Mouse (Mus musculus) right cerebral cortex, postnatal 4 days (tissue): ENCODE measurements around the gene Tspyl3.

ENCODE experiments used
- DNase-seq: peaks from one replicate; pipeline ENCODE4 v3.0.0-alpha.2; 2022

The Tspyl3 gene

GRCm38 (mm10) chr2:153225595-153225953, 333 bp upstream of the Tspyl3 start:
- no peak for DNase-seq

- DNase-seq: no peak
These were observed 2.7 kb downstream of the Tspyl3 start for GRCm38 (mm10) chr2:153222566-153222965.

GRCm38 (mm10) chr2:153222130-153222529, 3.1 kb downstream of the Tspyl3 start:
- DNase-seq: no peak

- DNase-seq: no peak
These were observed 3.6 kb downstream of the Tspyl3 start for GRCm38 (mm10) chr2:153221620-153222019.

- no peak for DNase-seq
These were observed 6.7 kb downstream of the Tspyl3 start for GRCm38 (mm10) chr2:153218516-153218915.

GRCm38 (mm10) chr2:153217826-153218340, 7.4 kb downstream of the Tspyl3 start:
- no peak for DNase-seq

GRCm38 (mm10) chr2:153215421-153215820, 9.8 kb downstream of the Tspyl3 start:
- DNase-seq: no peak

- DNase-seq: no peak
These were observed 10.4 kb downstream of the Tspyl3 start for GRCm38 (mm10) chr2:153214771-153215259.

GRCm38 (mm10) chr2:153213351-153213750, 11.9 kb downstream of the Tspyl3 start:
- DNase-seq: no peak

- DNase-seq: no peak
These were observed 13.8 kb downstream of the Tspyl3 start for GRCm38 (mm10) chr2:153211451-153211850.

GRCm38 (mm10) chr2:153209286-153209685, 16.0 kb downstream of the Tspyl3 start:
- DNase-seq: no peak

- no peak for DNase-seq
These were observed 17.1 kb downstream of the Tspyl3 start for GRCm38 (mm10) chr2:153208149-153208548.

- DNase-seq: no peak
These were observed 22.5 kb downstream of the Tspyl3 start for GRCm38 (mm10) chr2:153202766-153203165.

GRCm38 (mm10) chr2:153199114-153199513, 26.1 kb downstream of the Tspyl3 start:
- DNase-seq: no peak

- no peak for DNase-seq
These were observed 26.8 kb downstream of the Tspyl3 start for GRCm38 (mm10) chr2:153198485-153198884.

GRCm38 (mm10) chr2:153194255-153194654, 31.0 kb downstream of the Tspyl3 start:
- DNase-seq: no peak

- no peak for DNase-seq
These were observed 34.0 kb downstream of the Tspyl3 start for GRCm38 (mm10) chr2:153191242-153191641.

GRCm38 (mm10) chr2:153187848-153188247, 37.4 kb downstream of the Tspyl3 start:
- no peak for DNase-seq

GRCm38 (mm10) chr2:153186176-153186591, 39.1 kb downstream of the Tspyl3 start:
- DNase-seq: peak; percentile 33

- no peak for DNase-seq
These were observed 45.3 kb downstream of the Tspyl3 start for GRCm38 (mm10) chr2:153179961-153180360.

- no peak for DNase-seq
These were observed 45.9 kb downstream of the Tspyl3 start for GRCm38 (mm10) chr2:153179126-153179860.

GRCm38 (mm10) chr2:153177188-153177587, 48.1 kb downstream of the Tspyl3 start:
- no peak for DNase-seq

GRCm38 (mm10) chr2:153175995-153176570, 49.2 kb downstream of the Tspyl3 start:
- DNase-seq: no peak
